Mouse (Mus musculus) spleen, adult 2 months (tissue): ENCODE data around the gene Ssrp1.

Source experiments
- CTCF ChIP-seq: fragments of 200-500 bp; IDR thresholded peaks from 2 replicates; pipeline ENCODE4 v1.5.1; 2011; ENCODE audit warnings: mild to moderate bottlenecking, inconsistent platforms; ENCODE audit not compliant: insufficient read depth, insufficient read length, insufficient replicate concordance; ENCODE audit errors: extremely low read depth
- POLR2A ChIP-seq: fragments of 200-500 bp; IDR thresholded peaks from 2 replicates; pipeline ENCODE4 v1.6.1; 2011; ENCODE audit warnings: low read depth, low read length, inconsistent platforms

- TF ChIP-seq POLR2A, result no peak
- TF ChIP-seq CTCF, result no peak
These were observed 30.4 kb upstream of the Ssrp1 start for GRCm38 (mm10) chr2:85006600-85006999.
